In the genomic region with DNA sequence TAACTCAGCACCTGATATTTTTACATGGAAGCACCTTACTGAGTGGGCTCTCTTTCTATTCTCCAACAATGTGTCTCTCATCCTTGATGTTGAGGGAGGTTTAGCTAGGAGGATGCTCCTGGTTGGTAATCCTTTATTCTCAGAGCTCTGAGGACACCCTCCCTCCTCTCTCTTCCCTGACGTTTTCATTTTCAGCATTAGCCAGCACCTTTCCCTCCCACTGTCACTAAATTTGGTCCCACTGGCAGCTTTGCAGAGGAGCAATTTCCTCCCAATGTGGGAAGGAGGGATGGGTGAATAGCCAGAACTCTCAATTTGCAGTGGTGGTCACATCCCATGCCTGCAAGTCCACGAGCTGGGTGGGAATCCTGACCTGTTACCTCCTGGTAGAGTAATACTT, we compare ENCODE assay signal across 22 mouse cellular contexts.
"Had no signal": no experiment of that assay in that cellular context is flagged by ENCODE, and none has a peak within 500 bp of the region (broad histone marks: within the 10 kb centered on the region; RNA-seq: fewer than 3 reads in every experiment).

No protein-coding gene starts in this region.

- DNase-seq: cerebellum, adult 2 months; cerebellum, adult 8-10 months; cerebellum, adult 9-10 months; cerebellum, adult 9-11 months; cerebellum, postnatal 10 days; cerebellum, postnatal 14 days; cerebellum, postnatal 25 days; cerebellum, postnatal 36 days; embryo, embryonic 11 days; forebrain, postnatal 0 days; gastrocnemius, adult 2 months; gastrocnemius, postnatal 10 days; gastrocnemius, postnatal 14 days; gastrocnemius, postnatal 25 days; gastrocnemius, postnatal 36 days; heart, adult 11 months; heart, adult 18-20 months; heart, adult 2 months had no signal

- ATAC-seq: forebrain, embryonic 13.5 days; forebrain, embryonic 14.5 days; forebrain, embryonic 15.5 days; forebrain, embryonic 16.5 days; forebrain, postnatal 0 days had no signal
